Mouse (Mus musculus): ENCODE measurements around the gene Cdipt. TPM values are rescaled to one million over a fixed set of nuclear protein-coding genes. Genes with fewer than 3 reads are reported as not detected.

Cdipt gene
- polyA plus RNA-seq, 1 experiment from 2014 or later, result 167 TPM

- Histone ChIP-seq H3K4me3 (ENCODE audit: low read length) (peak overlapping the region; percentile 66), H3K36me3 (ENCODE audit: control insufficient read depth, insufficient read depth, low read length) (peaks cover 8% of the 10 kb centered on the region; the same call in 1 of the 2 replicates), H3K27ac (ENCODE audit: low read length) (peak overlapping the region; percentile 92), H3K9me3 (ENCODE audit: control insufficient read depth, low read length) (no peaks in the 10 kb centered on the region), H3K4me2 (ENCODE audit: low read depth, low read length) (peak overlapping the region; percentile 55), H3K27me3 (replicated peaks; ENCODE audit: control insufficient read depth, insufficient read depth, low read length) (no peaks in the 10 kb centered on the region), H3K4me1 (ENCODE audit: control insufficient read depth, insufficient read depth, low read length) (peaks cover 52% of the 10 kb centered on the region), H3K9ac (ENCODE audit: low read depth, low read length) (peak overlapping the region; percentile 83)
- ATAC-seq, result peak; percentile 32
- WGBS, result under 1% methylated on average over 10 of the region's 10 CpGs
These were observed 40.4 kb downstream of the Cdipt start for GRCm38 (mm10) chr7:127016081-127016480.

GRCm38 (mm10) chr7:127016481-127016485, 40.6 kb downstream of the Cdipt start, which contains the start of gene Pagr1b:
Pagr1b (minus strand) TSS chr7:127016484.
- Histone ChIP-seq H3K36me3 (ENCODE audit: control insufficient read depth, insufficient read depth, low read length) (peaks cover 8% of the 10 kb centered on the region; the same call in 1 of the 2 replicates), H3K4me3 (ENCODE audit: low read length) (peak within 1 kb of the TSS; percentile 66), H3K27me3 (replicated peaks; ENCODE audit: control insufficient read depth, insufficient read depth, low read length) (no peaks in the 10 kb centered on the region), H3K9ac (ENCODE audit: low read depth, low read length) (peak within 1 kb of the TSS; percentile 83), H3K27ac (ENCODE audit: low read length) (peak within 1 kb of the TSS; percentile 92), H3K4me1 (ENCODE audit: control insufficient read depth, insufficient read depth, low read length) (peaks cover 53% of the 10 kb centered on the region), H3K9me3 (ENCODE audit: control insufficient read depth, low read length) (no peaks in the 10 kb centered on the region), H3K4me2 (ENCODE audit: low read depth, low read length) (peak within 1 kb of the TSS; percentile 55)
- ATAC-seq, result no peak

- Histone ChIP-seq H3K9ac (ENCODE audit: low read depth, low read length) (peak overlapping the region; percentile 83), H3K27me3 (replicated peaks; ENCODE audit: control insufficient read depth, insufficient read depth, low read length) (no peaks in the 10 kb centered on the region), H3K4me3 (ENCODE audit: low read length) (peak overlapping the region; percentile 66), H3K4me2 (ENCODE audit: low read depth, low read length) (peak overlapping the region; percentile 55), H3K27ac (ENCODE audit: low read length) (peak overlapping the region; percentile 92), H3K4me1 (ENCODE audit: control insufficient read depth, insufficient read depth, low read length) (peaks cover 54% of the 10 kb centered on the region), H3K36me3 (ENCODE audit: control insufficient read depth, insufficient read depth, low read length) (peaks cover 8% of the 10 kb centered on the region; the same call in 1 of the 2 replicates), H3K9me3 (ENCODE audit: control insufficient read depth, low read length) (no peaks in the 10 kb centered on the region)
- WGBS, result under 1% methylated on average over 22 of the region's 22 CpGs
- ATAC-seq, result peak; percentile 57
These were observed 40.8 kb downstream of the Cdipt start for GRCm38 (mm10) chr7:127016486-127016938.

- H3K4me3 ChIP-seq (ENCODE audit: low read length), result peak within 1 kb of the TSS; percentile 66
- no peaks in the 10 kb centered on the region for H3K27me3 ChIP-seq (replicated peaks; ENCODE audit: control insufficient read depth, insufficient read depth, low read length)
- peak within 1 kb of the TSS; percentile 83 for H3K9ac ChIP-seq (ENCODE audit: low read depth, low read length)
- WGBS, result 2% methylated on average over 39 of the region's 39 CpGs
- H3K36me3 ChIP-seq (ENCODE audit: control insufficient read depth, insufficient read depth, low read length), result peaks cover 8% of the 10 kb centered on the region; the same call in 1 of the 2 replicates
- peak within 1 kb of the TSS; percentile 92 for H3K27ac ChIP-seq (ENCODE audit: low read length)
- ATAC-seq, result peak; percentile 82
- peaks cover 58% of the 10 kb centered on the region for H3K4me1 ChIP-seq (ENCODE audit: control insufficient read depth, insufficient read depth, low read length)
- no peaks in the 10 kb centered on the region for H3K9me3 ChIP-seq (ENCODE audit: control insufficient read depth, low read length)
- H3K4me2 ChIP-seq (ENCODE audit: low read depth, low read length), result peak within 1 kb of the TSS; percentile 55
These were observed 41.5 kb downstream of the Cdipt start, which contains the start of gene Pagr1a for GRCm38 (mm10) chr7:127016971-127017949. Pagr1a (minus strand) TSS chr7:127017352.

- Histone ChIP-seq H3K9me3 (ENCODE audit: control insufficient read depth, low read length) (no peaks in the 10 kb centered on the region), H3K36me3 (ENCODE audit: control insufficient read depth, insufficient read depth, low read length) (peaks cover 8% of the 10 kb centered on the region; the same call in 1 of the 2 replicates), H3K27ac (ENCODE audit: low read length) (peak overlapping the region; percentile 65), H3K4me2 (ENCODE audit: low read depth, low read length) (no peak overlapping the region), H3K9ac (ENCODE audit: low read depth, low read length) (0 out of 2 replicates have a peak overlapping the region, but pooled peaks have one; percentile 42), H3K4me1 (ENCODE audit: control insufficient read depth, insufficient read depth, low read length) (peaks cover 65% of the 10 kb centered on the region), H3K27me3 (replicated peaks; ENCODE audit: control insufficient read depth, insufficient read depth, low read length) (no peaks in the 10 kb centered on the region), H3K4me3 (ENCODE audit: low read length) (no peak overlapping the region)
- ATAC-seq, result no peak
- 38% methylated on average over 6 of the region's 6 CpGs for WGBS
These were observed 42.2 kb downstream of the Cdipt start for GRCm38 (mm10) chr7:127017950-127018345.

- H3K4me1 ChIP-seq (ENCODE audit: control insufficient read depth, insufficient read depth, low read length), result peaks cover 72% of the 10 kb centered on the region
- no peaks in the 10 kb centered on the region for H3K9me3 ChIP-seq (ENCODE audit: control insufficient read depth, low read length)
- H3K27me3 ChIP-seq (replicated peaks; ENCODE audit: control insufficient read depth, insufficient read depth, low read length), result no peaks in the 10 kb centered on the region
- peaks cover 13% of the 10 kb centered on the region for H3K36me3 ChIP-seq (ENCODE audit: control insufficient read depth, insufficient read depth, low read length)
- WGBS, result 66% methylated on average over 15 of the region's 15 CpGs
- ATAC-seq, result no peak
- peak overlapping the region; percentile 65 for H3K27ac ChIP-seq (ENCODE audit: low read length)
- peak overlapping the region; percentile 9; the same call in 1 of the 2 replicates for H3K9ac ChIP-seq (ENCODE audit: low read depth, low read length)
- no peak overlapping the region for H3K4me3 ChIP-seq (ENCODE audit: low read length)
- H3K4me2 ChIP-seq (ENCODE audit: low read depth, low read length), result 0 out of 2 replicates have a peak overlapping the region, but pooled peaks have one; percentile 83
These were observed 42.9 kb downstream of the Cdipt start for GRCm38 (mm10) chr7:127018416-127019305.

- Histone ChIP-seq H3K9me3 (ENCODE audit: control insufficient read depth, low read length) (no peaks in the 10 kb centered on the region), H3K4me3 (ENCODE audit: low read length) (no peak overlapping the region), H3K27ac (ENCODE audit: low read length) (no peak overlapping the region; the same call in 1 of the 2 replicates), H3K27me3 (replicated peaks; ENCODE audit: control insufficient read depth, insufficient read depth, low read length) (no peaks in the 10 kb centered on the region), H3K9ac (ENCODE audit: low read depth, low read length) (peak overlapping the region; percentile 71), H3K4me2 (ENCODE audit: low read depth, low read length) (peak overlapping the region; percentile 83), H3K36me3 (ENCODE audit: control insufficient read depth, insufficient read depth, low read length) (peaks cover 13% of the 10 kb centered on the region), H3K4me1 (ENCODE audit: control insufficient read depth, insufficient read depth, low read length) (peaks cover 80% of the 10 kb centered on the region)
- no peak for ATAC-seq
- WGBS, result 80% methylated on average over 14 of the region's 14 CpGs
These were observed 43.7 kb downstream of the Cdipt start for GRCm38 (mm10) chr7:127019306-127019960.

- no peaks in the 10 kb centered on the region for H3K9me3 ChIP-seq (ENCODE audit: control insufficient read depth, low read length)
- H3K4me1 ChIP-seq (ENCODE audit: control insufficient read depth, insufficient read depth, low read length), result peaks cover 77% of the 10 kb centered on the region
- H3K4me3 ChIP-seq (ENCODE audit: low read length), result peak overlapping the region; percentile 53
- 66% methylated on average over 3 of the region's 3 CpGs for WGBS
- peak overlapping the region; percentile 71 for H3K9ac ChIP-seq (ENCODE audit: low read depth, low read length)
- peak overlapping the region; percentile 83 for H3K4me2 ChIP-seq (ENCODE audit: low read depth, low read length)
- H3K36me3 ChIP-seq (ENCODE audit: control insufficient read depth, insufficient read depth, low read length), result peaks cover 11% of the 10 kb centered on the region
- H3K27me3 ChIP-seq (replicated peaks; ENCODE audit: control insufficient read depth, insufficient read depth, low read length), result no peaks in the 10 kb centered on the region
- no peak for ATAC-seq
- H3K27ac ChIP-seq (ENCODE audit: low read length), result peak overlapping the region; percentile 68
These were observed 44.3 kb downstream of the Cdipt start for GRCm38 (mm10) chr7:127020031-127020430.
